Mouse (Mus musculus) heart, embryonic 13.5 days (tissue): ENCODE results near the gene Fbxl16. TPM values are rescaled to one million over a fixed set of nuclear protein-coding genes. Genes with fewer than 3 reads are reported as not detected.
A peak's percentile ranks its signal among the peaks of the same experiment; 100 is the strongest.
"Not testable (repeated sequence)": the region's sequence is repeated elsewhere in the genome, so short reads cannot be mapped to it uniquely, and the experiment has no call there.

Experiments used
- ATAC-seq: fragments of 200-750 bp; cut with Nextera tagmentation; 2 replicates; pipeline ENCODE4 v1.8.0; 2017; ENCODE audit warnings: moderate TSS enrichment; ENCODE audit not compliant: insufficient number of reproducible peaks, low FRiP score, low TSS enrichment; ENCODE audit errors: extremely low read depth
- H3K27ac ChIP-seq: fragments of 300-500 bp; sonication (generic); replicated peaks from 2 replicates; pipeline ENCODE4 v1.5.1; 2015; ENCODE audit warnings: moderate library complexity, mild to moderate bottlenecking, inconsistent platforms
- H3K27me3 ChIP-seq: fragments of 300-500 bp; sonication (generic); replicated peaks from 2 replicates; pipeline ENCODE4 v1.6.1; 2015; ENCODE audit warnings: mild to moderate bottlenecking, inconsistent platforms
- H3K36me3 ChIP-seq: fragments of 300-500 bp; sonication (generic); 2 replicates; pipeline ENCODE4 v1.6.1; 2015; ENCODE audit warnings: mild to moderate bottlenecking, inconsistent platforms
- H3K4me1 ChIP-seq: fragments of 300-500 bp; sonication (generic); 2 replicates; pipeline ENCODE4 v1.6.1; 2015; ENCODE audit warnings: inconsistent platforms
- H3K4me2 ChIP-seq: fragments of 300-500 bp; sonication (generic); 2 replicates; pipeline ENCODE4 v1.6.1; 2015; ENCODE audit warnings: inconsistent platforms, mild to moderate bottlenecking, moderate library complexity
- H3K4me3 ChIP-seq: fragments of 300-500 bp; sonication (generic); 2 replicates; pipeline ENCODE4 v1.5.1; 2015; ENCODE audit warnings: moderate library complexity, mild to moderate bottlenecking, inconsistent platforms
- H3K9ac ChIP-seq: fragments of 300-500 bp; sonication (generic); 2 replicates; pipeline ENCODE4 v1.6.1; 2015; ENCODE audit warnings: inconsistent platforms, mild to moderate bottlenecking, moderate library complexity
- H3K9me3 ChIP-seq: fragments of 300-500 bp; sonication (generic); 2 replicates; pipeline ENCODE4 v1.6.1; 2016; ENCODE audit warnings: inconsistent platforms
- WGBS: fragments of 180-500 bp; shearing (Covaris S2); methylation state at CpG from one replicate; pipeline ENCODE4 v1.1.7; 2015; ENCODE audit warnings: mixed read lengths; 5-methylcytosine and 5-hydroxymethylcytosine counted together
- polyA plus RNA-seq: library from polyadenylated mRNA; unstranded; fragments of >200 nt; fragmentation: Nextera tagmentation; extraction: Ambion mirVana; gene quantifications from 2 replicates; pipeline ENCODE4 v1.2.1, GENCODE M21; 2015

Gene Fbxl16
- polyA plus RNA-seq, 1 experiment from 2014 or later, result 1.0 TPM

DNA sequence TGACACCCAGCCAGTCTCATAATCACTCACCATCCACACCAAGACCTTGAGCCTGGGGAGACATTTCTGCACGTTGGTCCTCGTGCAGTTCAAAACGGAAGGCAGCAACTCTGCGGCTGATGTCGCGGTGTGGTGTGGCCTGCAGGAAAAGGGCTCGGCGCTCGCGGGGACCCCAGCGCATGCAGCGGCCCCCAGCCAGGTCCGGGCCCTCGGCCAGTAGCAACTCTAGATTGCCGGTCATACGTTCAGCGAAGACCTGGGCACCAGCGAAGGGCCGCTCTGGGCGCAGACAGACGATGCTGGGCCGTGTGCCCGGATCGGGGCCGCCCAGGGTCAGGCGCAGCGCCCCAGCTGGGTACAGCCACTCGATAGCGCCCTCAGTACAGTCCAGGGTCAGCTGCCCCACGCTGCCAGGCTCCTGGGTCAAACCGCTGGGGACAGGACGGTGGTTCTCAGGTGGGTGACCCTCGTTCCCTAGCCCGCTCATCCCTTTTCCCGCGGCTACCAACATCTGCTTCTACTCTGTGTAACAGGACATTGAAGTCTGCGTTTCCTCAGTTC lies 12.6 kb upstream of the Fbxl16 start:
- peaks cover 44% of the 10 kb centered on the region for H3K4me1 ChIP-seq
- no peaks in the 10 kb centered on the region; the same call in 1 of the 2 replicates for H3K27me3 ChIP-seq
- WGBS, result 3% methylated on average over 37 of the region's 37 CpGs
- H3K4me2 ChIP-seq, result peak overlapping the region; percentile 97
- H3K9ac ChIP-seq, result peak overlapping the region; percentile 85
- no peak overlapping the region for H3K27ac ChIP-seq
- ATAC-seq, result no peak
- peak overlapping the region; percentile 77 for H3K4me3 ChIP-seq
- no peaks in the 10 kb centered on the region for H3K36me3 ChIP-seq
- H3K9me3 ChIP-seq, result no peaks in the 10 kb centered on the region

DNA sequence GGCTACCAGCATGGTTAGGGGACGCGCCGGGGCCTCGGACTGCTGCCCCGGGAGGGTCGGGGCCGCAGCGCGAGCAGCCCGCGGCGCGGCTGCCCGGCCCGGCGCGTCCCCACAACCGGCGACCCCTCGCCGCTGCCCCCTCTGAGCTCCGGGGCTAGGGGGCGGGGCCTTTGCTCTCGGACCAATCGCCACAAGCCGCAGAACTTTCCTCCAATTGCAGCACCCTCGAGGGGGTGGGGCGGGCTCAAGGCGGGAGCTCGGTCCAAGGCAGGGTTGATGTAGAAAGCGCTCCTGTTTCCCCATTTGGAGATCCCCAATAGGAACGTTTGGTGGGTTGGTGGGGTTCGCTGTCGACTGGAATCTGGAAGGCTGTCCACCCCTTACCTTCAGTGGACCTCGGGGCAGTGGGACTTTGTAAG lies 11.9 kb upstream of the Fbxl16 start, which contains the start of gene Metrn:
Metrn (minus strand) TSS at position 186 of the 419 bp plus-strand sequence.
- Histone ChIP-seq H3K4me2 (peak within 1 kb of the TSS; percentile 97), H3K9ac (peak within 1 kb of the TSS; percentile 85), H3K27me3 (peaks cover under 1% of the 10 kb centered on the region; the same call in 1 of the 2 replicates), H3K4me3 (peak within 1 kb of the TSS; percentile 77), H3K27ac (no peak within 1 kb of the TSS), H3K9me3 (no peaks in the 10 kb centered on the region), H3K4me1 (peaks cover 41% of the 10 kb centered on the region), H3K36me3 (no peaks in the 10 kb centered on the region)
- no peak for ATAC-seq
- under 1% methylated on average over 35 of the region's 35 CpGs for WGBS

DNA sequence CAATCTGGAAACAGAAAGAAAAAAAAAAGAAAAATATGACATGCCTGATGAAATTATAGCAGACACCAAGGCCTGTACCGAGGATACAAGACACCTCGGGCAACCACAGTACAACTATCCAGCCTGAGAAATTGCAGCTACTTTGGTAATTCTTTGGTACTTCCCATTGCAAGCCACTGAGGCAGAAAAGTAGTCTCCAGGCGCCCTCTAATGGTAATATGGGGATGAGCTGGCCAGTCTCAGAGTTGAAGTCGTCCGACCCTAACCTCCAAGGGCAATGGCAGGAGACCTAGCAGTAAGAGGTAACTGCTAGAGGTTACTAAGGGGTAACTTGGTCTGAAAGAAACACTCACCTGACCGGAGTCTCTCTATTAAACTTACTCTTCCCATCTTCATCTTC lies 7.9 kb upstream of the Fbxl16 start:
- Histone ChIP-seq H3K27ac (no peak overlapping the region), H3K9ac (no peak overlapping the region), H3K36me3 (no peaks in the 10 kb centered on the region), H3K9me3 (no peaks in the 10 kb centered on the region), H3K4me1 (peaks cover 27% of the 10 kb centered on the region), H3K4me2 (no peak overlapping the region), H3K27me3 (peaks cover 14% of the 10 kb centered on the region), H3K4me3 (no peak overlapping the region)
- no peak for ATAC-seq
- WGBS, result 5% methylated on average over 6 of the region's 6 CpGs

DNA sequence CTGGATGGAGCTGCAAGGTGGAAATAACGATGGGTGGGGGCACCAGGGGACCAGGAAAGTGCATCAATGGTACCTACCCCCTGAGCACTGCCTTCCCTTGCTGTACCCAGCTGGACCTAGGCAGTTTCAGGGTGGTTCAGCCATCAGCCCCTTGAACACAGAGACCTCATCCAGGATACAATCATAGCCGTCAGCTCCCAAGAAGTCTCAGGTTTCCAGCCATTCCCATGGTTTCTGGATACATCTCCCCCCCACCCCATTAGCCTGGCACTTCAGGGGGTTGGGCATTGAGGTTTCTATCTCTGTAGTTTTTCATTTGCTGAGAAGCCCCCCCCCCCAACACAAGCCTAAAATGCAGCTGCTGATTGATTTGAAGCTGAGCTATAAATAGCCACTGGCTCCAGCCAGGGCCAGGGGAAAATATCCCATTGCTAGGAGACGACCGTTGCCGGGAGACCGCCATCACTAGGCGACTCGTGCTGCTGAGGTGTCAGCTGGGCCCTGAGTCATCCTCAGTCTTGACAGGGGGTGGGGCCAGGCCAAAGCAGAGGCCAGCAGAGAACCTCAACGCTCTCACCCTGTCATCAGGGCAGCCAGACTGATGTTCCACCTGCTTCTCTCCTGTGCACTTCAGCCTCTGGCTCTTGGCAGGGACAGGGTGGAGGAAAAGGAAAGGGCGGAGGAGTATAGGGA lies 5.9 kb upstream of the Fbxl16 start:
- Histone ChIP-seq H3K9ac (peak overlapping the region; percentile 50), H3K4me3 (no peak overlapping the region)
- ATAC-seq, result peak; percentile 75; the same call in 1 of the 2 replicates

DNA sequence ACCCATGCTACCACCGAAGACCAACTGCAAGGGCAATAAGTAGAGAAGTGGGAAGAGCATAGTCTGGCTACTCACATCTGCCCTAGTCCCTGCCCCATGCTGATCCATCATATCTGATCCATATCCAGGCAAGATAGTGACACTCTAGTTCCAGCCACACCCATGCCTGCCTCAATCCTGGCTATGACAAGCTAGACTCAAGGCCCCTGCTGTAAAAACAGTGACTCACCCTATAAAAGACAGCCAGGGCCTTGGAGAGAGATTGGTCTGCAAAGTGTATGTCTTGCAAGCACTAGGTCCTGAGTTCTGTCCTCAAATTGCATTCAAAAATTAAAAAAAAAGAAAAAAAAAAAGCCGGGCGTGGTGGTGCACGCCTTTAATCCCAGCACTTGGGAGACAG lies 2.4 kb upstream of the Fbxl16 start:
- no peak for ATAC-seq
- H3K9me3 ChIP-seq, result no peaks in the 10 kb centered on the region
- no peak overlapping the region for H3K9ac ChIP-seq
- peaks cover 30% of the 10 kb centered on the region for H3K4me1 ChIP-seq
- H3K36me3 ChIP-seq, result no peaks in the 10 kb centered on the region
- peaks cover 58% of the 10 kb centered on the region for H3K27me3 ChIP-seq
- no peak overlapping the region for H3K4me2 ChIP-seq
- no peak overlapping the region for H3K27ac ChIP-seq
- WGBS, result 82% methylated on average over 4 of the region's 4 CpGs
- H3K4me3 ChIP-seq, result no peak overlapping the region

More for the DNA sequence above, 5.9 kb upstream of the Fbxl16 start:
- Histone ChIP-seq H3K4me1 (peaks cover 15% of the 10 kb centered on the region), H3K27ac (peak overlapping the region; percentile 61), H3K36me3 (no peaks in the 10 kb centered on the region), H3K4me2 (peak overlapping the region; percentile 45), H3K27me3 (peaks cover 23% of the 10 kb centered on the region), H3K9me3 (no peaks in the 10 kb centered on the region)
- WGBS, result 7% methylated on average over 10 of the region's 10 CpGs

DNA sequence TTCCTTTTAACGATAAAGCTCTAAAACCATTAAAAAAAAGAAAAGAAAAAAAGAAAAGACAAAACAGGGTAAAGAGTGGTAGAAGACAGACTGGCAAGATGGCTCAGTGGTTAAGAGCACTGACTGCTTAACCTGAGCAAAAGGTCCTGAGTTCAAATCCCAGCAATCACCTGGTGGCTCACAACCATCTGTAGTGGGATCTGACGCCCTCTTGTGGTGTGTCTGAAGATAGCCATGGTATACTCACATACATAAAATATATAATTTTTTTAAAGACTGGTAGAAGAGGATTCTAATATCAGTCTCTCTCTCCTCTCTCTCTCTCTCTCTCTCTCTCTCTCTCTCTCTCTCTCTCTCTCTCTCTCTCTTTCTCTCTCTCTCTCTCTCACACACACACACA lies 1.4 kb upstream of the Fbxl16 start:
- H3K9me3 ChIP-seq, H3K4me2 ChIP-seq, ATAC-seq, H3K27ac ChIP-seq, H3K4me3 ChIP-seq, H3K9ac ChIP-seq, H3K36me3 ChIP-seq: not testable (repeated sequence)
- Histone ChIP-seq H3K4me1 (peaks cover 25% of the 10 kb centered on the region), H3K27me3 (peaks cover 63% of the 10 kb centered on the region)
- WGBS, result 57% methylated on average over 2 of the region's 2 CpGs

DNA sequence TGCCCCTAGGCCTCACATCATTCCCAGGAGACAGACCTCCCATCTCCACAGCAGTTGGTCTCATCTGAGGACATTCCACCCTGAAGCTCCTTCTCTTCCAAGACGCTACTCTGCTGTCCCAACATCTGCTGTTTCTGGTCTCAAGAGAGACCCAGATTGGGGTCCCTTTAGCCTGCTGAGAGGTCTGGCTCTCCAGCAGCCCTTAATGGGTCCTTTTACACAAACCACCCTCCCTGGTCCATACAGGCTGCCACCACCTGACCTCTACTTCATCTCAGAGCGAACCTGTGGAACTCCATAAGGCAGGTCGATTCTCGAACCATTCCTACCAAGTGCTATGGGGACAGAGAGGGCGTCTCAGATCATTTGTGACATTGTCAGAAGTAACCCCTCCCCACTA lies 857 bp upstream of the Fbxl16 start:
- no peaks in the 10 kb centered on the region for H3K9me3 ChIP-seq
- peak overlapping the region; percentile 72 for H3K4me3 ChIP-seq
- no peak overlapping the region; the same call in 1 of the 2 replicates for H3K9ac ChIP-seq
- peak overlapping the region; percentile 99 for H3K4me2 ChIP-seq
- peaks cover 21% of the 10 kb centered on the region for H3K4me1 ChIP-seq
- no peaks in the 10 kb centered on the region for H3K36me3 ChIP-seq
- ATAC-seq, result no peak
- no peak overlapping the region for H3K27ac ChIP-seq
- WGBS, result 33% methylated on average over 5 of the region's 5 CpGs
- peaks cover 68% of the 10 kb centered on the region for H3K27me3 ChIP-seq

DNA sequence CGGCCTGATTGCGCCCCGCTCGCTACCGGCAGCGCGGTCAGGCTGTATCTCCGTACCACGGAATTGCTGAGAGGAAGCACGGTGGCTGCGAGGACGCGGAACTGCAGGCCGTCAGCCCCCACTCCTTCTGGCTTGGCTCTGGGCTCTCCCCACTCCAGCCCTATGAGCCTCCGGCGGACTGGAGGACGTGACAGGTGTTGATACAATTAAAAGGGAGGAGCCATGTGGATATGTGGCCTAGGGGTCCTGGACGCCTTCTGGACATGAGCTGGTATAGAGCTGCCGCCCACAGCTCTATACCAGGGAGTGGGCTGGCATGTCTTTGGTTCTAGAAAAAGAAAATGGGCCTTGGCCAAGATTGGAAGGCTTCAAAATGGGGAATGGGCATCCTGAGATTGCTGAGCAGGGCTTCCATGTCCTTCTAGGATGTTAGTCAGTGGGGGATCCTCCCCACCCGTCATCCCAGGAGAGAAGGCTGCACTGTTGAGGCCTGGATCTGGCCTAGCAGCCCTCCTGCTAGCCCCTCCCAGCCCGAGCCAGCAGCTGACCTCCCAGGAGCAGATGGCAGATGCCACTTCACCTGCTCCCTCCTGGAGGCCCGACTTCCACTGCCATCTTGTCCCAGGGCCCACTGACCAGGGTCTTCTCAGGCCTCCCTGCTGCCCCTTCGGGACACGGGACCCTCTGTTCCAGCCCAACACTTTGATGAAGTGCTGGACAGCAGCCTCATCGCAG lies 888 bp downstream of the Fbxl16 start:
- Histone ChIP-seq H3K9me3 (no peaks in the 10 kb centered on the region), H3K27me3 (peaks cover 79% of the 10 kb centered on the region), H3K4me2 (peak overlapping the region; percentile 99), H3K9ac (peak overlapping the region; percentile 72), H3K36me3 (no peaks in the 10 kb centered on the region), H3K27ac (no peak overlapping the region), H3K4me1 (peaks cover 20% of the 10 kb centered on the region), H3K4me3 (peak overlapping the region; percentile 72)
- WGBS, result 14% methylated on average over 24 of the region's 25 CpGs
- ATAC-seq, result no peak

DNA sequence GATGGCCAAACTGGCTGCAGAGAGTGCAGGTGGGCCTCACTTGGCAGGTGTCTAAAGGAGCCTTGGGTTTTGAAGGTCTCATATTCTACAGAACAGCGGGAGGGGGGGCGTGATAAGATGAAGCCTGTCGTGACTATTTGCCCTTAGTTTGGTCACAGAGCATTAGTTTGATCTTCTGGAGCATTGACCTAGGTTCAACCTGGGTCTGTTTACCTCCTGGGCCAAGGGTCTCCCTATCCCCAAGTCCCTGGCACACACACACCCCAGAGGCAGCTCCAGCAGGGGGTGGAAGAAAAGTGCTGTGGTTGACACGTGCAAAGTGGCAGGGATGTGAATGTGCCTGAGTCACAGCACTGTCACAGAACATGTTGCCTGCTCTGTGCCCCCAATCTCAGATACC lies 2.0 kb downstream of the Fbxl16 start:
- Histone ChIP-seq H3K4me2 (no peak overlapping the region), H3K27me3 (peaks cover 86% of the 10 kb centered on the region), H3K27ac (no peak overlapping the region), H3K9ac (no peak overlapping the region), H3K4me3 (no peak overlapping the region), H3K36me3 (no peaks in the 10 kb centered on the region), H3K9me3 (no peaks in the 10 kb centered on the region), H3K4me1 (peaks cover 20% of the 10 kb centered on the region)
- WGBS, result 55% methylated on average over 4 of the region's 4 CpGs
- ATAC-seq, result no peak

DNA sequence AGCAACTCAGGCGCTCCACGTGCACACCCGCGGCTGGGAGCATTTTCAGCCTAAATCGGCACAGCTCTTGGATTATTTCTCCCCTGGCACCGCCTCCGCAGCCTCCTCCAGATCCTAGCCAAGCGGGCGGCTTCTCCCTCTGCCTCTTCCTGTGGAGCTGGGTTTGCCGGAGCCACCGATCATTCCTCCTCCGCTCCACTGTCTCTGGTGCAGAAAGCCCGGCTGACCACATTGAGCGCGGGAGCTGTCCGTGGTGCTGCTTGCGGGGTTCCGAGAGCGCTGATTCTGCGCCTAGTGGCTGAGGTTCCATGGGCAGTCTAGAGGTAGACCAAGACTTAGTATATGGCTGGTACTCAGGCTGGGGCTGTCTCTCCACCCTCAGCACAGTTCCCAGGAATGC lies 4.6 kb downstream of the Fbxl16 start:
- H3K27me3 ChIP-seq, result peaks cover 98% of the 10 kb centered on the region
- H3K9me3 ChIP-seq, result no peaks in the 10 kb centered on the region
- no peak overlapping the region for H3K4me3 ChIP-seq
- under 1% methylated on average over 20 of the region's 20 CpGs for WGBS
- no peak overlapping the region for H3K27ac ChIP-seq
- no peak overlapping the region for H3K4me2 ChIP-seq
- H3K9ac ChIP-seq, result no peak overlapping the region
- H3K4me1 ChIP-seq, result peaks cover 18% of the 10 kb centered on the region
- H3K36me3 ChIP-seq, result no peaks in the 10 kb centered on the region
- ATAC-seq, result no peak

DNA sequence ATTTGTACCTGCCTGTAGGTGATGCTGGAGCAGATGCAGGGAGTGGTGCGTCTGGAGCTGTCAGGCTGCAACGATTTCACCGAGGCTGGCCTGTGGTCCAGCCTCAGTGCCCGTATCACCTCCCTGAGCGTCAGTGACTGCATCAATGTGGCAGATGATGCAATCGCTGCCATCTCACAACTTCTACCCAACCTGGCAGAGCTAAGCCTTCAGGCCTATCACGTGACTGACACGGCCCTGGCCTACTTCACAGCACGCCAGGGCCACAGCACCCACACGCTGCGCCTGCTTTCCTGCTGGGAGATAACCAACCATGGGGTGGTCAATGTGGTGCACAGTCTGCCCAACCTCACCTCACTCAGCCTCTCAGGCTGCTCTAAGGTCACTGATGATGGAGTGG lies 8.8 kb downstream of the Fbxl16 start:
- Histone ChIP-seq H3K4me3 (no peak overlapping the region), H3K27me3 (peaks cover 98% of the 10 kb centered on the region), H3K36me3 (no peaks in the 10 kb centered on the region), H3K4me2 (no peak overlapping the region), H3K27ac (no peak overlapping the region), H3K4me1 (peaks cover 5% of the 10 kb centered on the region), H3K9ac (no peak overlapping the region), H3K9me3 (no peaks in the 10 kb centered on the region)
- WGBS, result 62% methylated on average over 11 of the region's 11 CpGs
- ATAC-seq, result no peak
